Mouse (Mus musculus): ENCODE data around the gene Trim80. TPM values are rescaled to one million over a fixed set of nuclear protein-coding genes. Genes with fewer than 3 reads are reported as not detected.
A peak's percentile ranks its signal among the peaks of the same experiment; 100 is the strongest.

Trim80 gene
- total and polyA plus RNA-seq, 3 experiments, result not detected

DNA sequence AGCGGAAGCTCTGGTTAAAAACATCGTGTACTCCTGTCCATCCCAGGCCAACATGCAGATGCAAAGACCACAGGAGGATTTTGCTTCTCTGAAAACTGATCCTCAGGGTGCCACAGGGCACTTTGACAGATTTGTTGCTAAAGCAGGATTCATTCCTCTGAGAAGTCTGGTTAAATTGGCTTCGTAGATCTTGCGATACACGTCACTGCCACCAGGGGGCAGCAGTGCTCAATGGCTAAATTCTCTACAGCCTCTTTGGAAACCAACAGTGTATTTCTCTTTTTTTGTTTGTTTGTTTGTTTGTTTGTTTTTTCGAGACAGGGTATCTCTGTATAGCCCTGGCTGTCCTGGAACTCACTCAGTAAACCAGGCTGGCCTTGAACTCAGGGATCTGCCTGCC is 43.4 kb downstream of the Trim80 start:
- Histone ChIP-seq H3K9me3 (replicated peaks; ENCODE audit: insufficient read depth, low read length) (no peaks in the 10 kb centered on the region), H3K79me2 (ENCODE audit: control insufficient read depth, insufficient read depth, low read length, poor library complexity) (no peaks in the 10 kb centered on the region; the same call in 1 of the 2 replicates), H3K36me3 (ENCODE audit: control insufficient read depth in 1 of 2, insufficient read depth in 2 of 2, low read length in 2 of 2) (peaks cover 2 to 10% of the 10 kb centered on the region in 2 experiments; a peak in 3 of 4 replicates), H3K4me3 (ENCODE audit: control insufficient read depth in 1 of 2, insufficient read depth in 1 of 2, low read depth in 2 of 2, low read length in 2 of 2) (no peak overlapping the region), H3K9ac (ENCODE audit: control insufficient read depth, low read depth, low read length, poor library complexity, severe bottlenecking) (no peak overlapping the region), H3K27me3 (ENCODE audit: control insufficient read depth in 1 of 2, insufficient read depth in 2 of 2, low read length in 2 of 2) (no peaks in the 10 kb centered on the region), H3K27ac (ENCODE audit: control insufficient read depth, low read depth, low read length) (no peak overlapping the region), H3K4me1 (ENCODE audit: control insufficient read depth in 1 of 2, insufficient read depth in 2 of 2, low read length in 2 of 2) (peaks cover 2 to 5% of the 10 kb centered on the region in 2 experiments)
- DNase-seq (ENCODE audit: low read depth, low spot score), result peak; percentile 86
- TF ChIP-seq ZKSCAN1 (IDR thresholded peaks at IDR 0.05; ENCODE audit: low read depth, low read length), result no peak
- no peak for TF ChIP-seq MYC (IDR thresholded peaks at IDR 0.05; ENCODE audit: low read depth, low read length)
- TF ChIP-seq MEF2A (IDR thresholded peaks at IDR 0.05; ENCODE audit: extremely low read depth, insufficient replicate concordance, low read depth, low read length, poor library complexity, severe bottlenecking), result no peak
- TF ChIP-seq MAFK (IDR thresholded peaks at IDR 0.05; ENCODE audit: borderline replicate concordance, low read depth, low read length), result no peak
- TF ChIP-seq CHD2 (IDR thresholded peaks at IDR 0.05; ENCODE audit: low read length), result no peak
- no peak for TF ChIP-seq ZMIZ1 (IDR thresholded peaks at IDR 0.05; ENCODE audit: low read depth, low read length)
- TF ChIP-seq JUND (IDR thresholded peaks at IDR 0.05; ENCODE audit: low read depth, low read length), result 0 out of 2 replicates have a peak, but pooled peaks have one; percentile 32
- TF ChIP-seq MAX (IDR thresholded peaks at IDR 0.05; ENCODE audit: low read length), result no peak
- no peak for TF ChIP-seq HCFC1 (IDR thresholded peaks at IDR 0.05; ENCODE audit: low read depth, low read length)
- no peak for TF ChIP-seq USF1 (IDR thresholded peaks at IDR 0.05; ENCODE audit: low read depth, low read length)
- no peak; the same call in 1 of the 2 replicates for TF ChIP-seq GATA1 (IDR thresholded peaks at IDR 0.05; ENCODE audit: low read depth, low read length)
- TF ChIP-seq CHD1 (IDR thresholded peaks at IDR 0.05; ENCODE audit: low read depth, low read length), result no peak
- no peak for TF ChIP-seq MXI1 (IDR thresholded peaks at IDR 0.05; ENCODE audit: low read depth, low read length)
- no peak for TF ChIP-seq TCF12 (IDR thresholded peaks at IDR 0.05; ENCODE audit: low read depth, low read length)
- no peak for TF ChIP-seq TBP (IDR thresholded peaks at IDR 0.05; ENCODE audit: low read depth, low read length)
- TF ChIP-seq UBTF (IDR thresholded peaks at IDR 0.05; ENCODE audit: borderline replicate concordance, insufficient read depth, low read depth, low read length), result no peak
- TF ChIP-seq CTCF (IDR thresholded peaks at IDR 0.05 in 2 of 3, conservative IDR thresholded peaks at IDR 0.05 in 1 of 3; ENCODE audit: control insufficient read depth in 1 of 3, insufficient read depth in 1 of 3, low read depth in 2 of 3, low read length in 3 of 3, poor library complexity in 1 of 3, severe bottlenecking in 1 of 3), result peak; percentile 90 to 93 (median 93)
- TF ChIP-seq SMC3 (IDR thresholded peaks at IDR 0.05; ENCODE audit: low read depth, low read length), result peak; percentile 90
- no peak for TF ChIP-seq GABPA (IDR thresholded peaks at IDR 0.05; ENCODE audit: low read depth, low read length)
- peak; percentile 65; the same call in 1 of the 2 replicates for TF ChIP-seq SIN3A (IDR thresholded peaks at IDR 0.05; ENCODE audit: low read length)
- TF ChIP-seq TAL1 (IDR thresholded peaks at IDR 0.05; ENCODE audit: low read length), result no peak
- no peak for TF ChIP-seq MAZ (IDR thresholded peaks at IDR 0.05; ENCODE audit: low read depth, low read length)
- TF ChIP-seq NELFE (IDR thresholded peaks at IDR 0.05; ENCODE audit: low read depth, low read length), result no peak
- no peak for TF ChIP-seq POLR2AphosphoS5 (IDR thresholded peaks at IDR 0.05; ENCODE audit: borderline replicate concordance, low read depth, low read length)
- no peak for TF ChIP-seq RCOR1 (IDR thresholded peaks at IDR 0.05; ENCODE audit: low read depth, low read length)
- TF ChIP-seq RAD21 (IDR thresholded peaks at IDR 0.05; ENCODE audit: low read depth, low read length), result peak; percentile 88
- TF ChIP-seq E2F4 (IDR thresholded peaks at IDR 0.05; ENCODE audit: borderline replicate concordance, low read depth, low read length), result no peak
- TF ChIP-seq KAT2A (conservative IDR thresholded peaks at IDR 0.05; ENCODE audit: low read depth, low read length), result no peak
- TF ChIP-seq ZC3H11A (IDR thresholded peaks at IDR 0.05; ENCODE audit: low read depth, low read length), result peak; percentile 85
- no peak for TF ChIP-seq ETS1 (IDR thresholded peaks at IDR 0.05; ENCODE audit: low read depth, low read length)
- no peak for TF ChIP-seq USF2 (IDR thresholded peaks at IDR 0.05; ENCODE audit: borderline replicate concordance in 1 of 2, insufficient read depth in 1 of 2, low read depth in 1 of 2, low read length in 2 of 2)
- TF ChIP-seq BHLHE40 (IDR thresholded peaks at IDR 0.05; ENCODE audit: borderline replicate concordance, low read depth, low read length), result no peak
- no peak for TF ChIP-seq NRF1 (IDR thresholded peaks at IDR 0.05; ENCODE audit: insufficient read depth, low read depth, low read length, poor library complexity, severe bottlenecking)
- no peak for TF ChIP-seq POLR2A (IDR thresholded peaks at IDR 0.05; ENCODE audit: control insufficient read depth in 1 of 2, insufficient read depth in 1 of 2, low read depth in 1 of 2, low read length in 2 of 2, poor library complexity in 1 of 2)
- TF ChIP-seq EP300 (IDR thresholded peaks at IDR 0.05; ENCODE audit: low read depth in 1 of 2, low read length in 2 of 2), result no peak
- TF ChIP-seq ELF1 (IDR thresholded peaks at IDR 0.05; ENCODE audit: low read depth, low read length), result no peak
- TF ChIP-seq ZNF384 (IDR thresholded peaks at IDR 0.05; ENCODE audit: low read depth, low read length), result peak; percentile 66; the same call in 1 of the 2 replicates
- TF ChIP-seq MYB (IDR thresholded peaks at IDR 0.05; ENCODE audit: low read depth, low read length), result no peak
